Mouse (Mus musculus) urinary bladder, postnatal 36 days (tissue): ENCODE measurements around the gene Mertk.
"Not testable (repeated sequence)": the region's sequence is repeated elsewhere in the genome, so short reads cannot be mapped to it uniquely, and the experiment has no call there.

Experiments used
- DNase-seq, 2 experiments: peaks; one replicate each; pipeline ENCODE4 v3.0.0; 2022; ENCODE audit warnings: low spot score in 2 of 2, mixed read lengths in 1 of 2

Mertk gene

DNA sequence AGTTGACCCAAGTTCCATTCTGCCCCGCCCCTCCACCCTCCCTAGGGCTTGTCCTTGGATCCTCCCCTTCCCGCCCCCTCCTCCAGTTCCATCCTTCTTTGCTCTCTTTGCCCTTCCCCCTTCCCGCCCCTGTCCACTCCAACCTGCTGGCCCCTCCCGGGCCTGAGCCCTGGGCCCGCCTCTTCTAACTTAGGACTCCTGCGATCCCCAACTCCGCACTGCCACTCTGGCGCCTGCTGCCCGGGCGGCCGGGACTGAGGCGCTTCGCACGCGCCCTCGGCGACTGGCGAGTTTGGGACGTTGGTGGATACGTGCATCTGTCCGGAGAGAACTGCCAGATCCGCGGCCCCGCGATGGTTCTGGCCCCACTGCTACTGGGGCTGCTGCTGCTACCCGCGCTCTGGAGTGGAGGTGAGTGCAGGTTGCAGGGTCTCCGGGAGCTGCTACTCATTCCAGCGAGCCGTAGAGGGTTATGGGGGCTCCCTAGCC is at the start of gene Mertk:
Mertk (plus strand) TSS at position 264 of the 489 bp plus-strand sequence.
- DNase-seq, result peak; percentile 88 to 93

DNA sequence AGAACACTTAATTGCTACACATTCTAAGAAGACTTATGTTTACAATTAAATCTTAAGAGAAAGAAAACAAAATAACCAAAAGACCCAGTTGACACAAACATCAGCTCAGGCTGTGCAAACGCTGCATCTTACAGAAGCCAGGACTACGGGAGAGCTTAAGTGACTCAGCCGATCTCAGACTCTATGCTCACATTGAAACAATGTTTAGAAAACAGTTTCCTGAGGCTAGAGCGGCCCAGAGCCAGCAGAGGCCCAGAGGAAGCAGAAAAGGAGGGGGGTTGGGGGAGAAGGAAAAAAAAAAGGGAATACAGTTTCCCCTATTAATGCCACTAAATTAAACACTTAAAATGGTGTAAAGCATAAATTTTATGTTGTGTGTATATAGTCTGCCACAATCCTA is 18.1 kb upstream of the Mertk start:
- no peak for DNase-seq

DNA sequence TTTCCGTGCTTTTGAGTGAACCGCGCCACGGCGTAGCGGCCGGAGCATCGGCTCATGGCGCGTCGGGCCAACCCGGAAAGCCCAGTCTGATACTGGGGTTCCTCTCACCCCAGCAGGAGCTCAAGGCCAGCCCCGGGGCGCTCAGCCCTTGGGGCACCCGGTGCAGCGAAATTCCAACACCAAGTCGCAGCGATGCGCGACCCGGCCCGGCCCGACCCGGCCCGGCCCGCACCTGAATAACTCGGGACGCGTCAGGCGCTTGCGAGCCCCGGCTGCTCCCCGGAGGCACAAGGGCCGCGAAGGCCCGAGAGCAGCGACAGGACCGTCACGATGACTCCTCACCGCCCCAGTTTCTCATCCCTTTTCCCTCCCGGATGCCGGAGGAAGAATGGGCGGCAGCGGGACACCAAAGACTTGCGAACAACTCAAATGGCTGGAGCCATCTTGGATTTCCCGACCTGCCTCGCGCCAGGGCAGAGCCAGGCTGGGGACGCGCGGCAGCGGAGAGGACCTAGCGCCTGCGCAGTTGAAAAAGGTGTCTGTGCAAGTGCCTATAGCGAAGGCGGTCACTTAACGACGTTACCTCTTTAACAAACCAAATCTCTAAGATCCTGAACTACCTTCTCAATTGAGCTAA is 11.7 kb upstream of the Mertk start, which contains the start of gene Anapc1:
Anapc1 (minus strand) TSS at position 471 of the 637 bp plus-strand sequence.
- peak; percentile 80 to 87 for DNase-seq

DNA sequence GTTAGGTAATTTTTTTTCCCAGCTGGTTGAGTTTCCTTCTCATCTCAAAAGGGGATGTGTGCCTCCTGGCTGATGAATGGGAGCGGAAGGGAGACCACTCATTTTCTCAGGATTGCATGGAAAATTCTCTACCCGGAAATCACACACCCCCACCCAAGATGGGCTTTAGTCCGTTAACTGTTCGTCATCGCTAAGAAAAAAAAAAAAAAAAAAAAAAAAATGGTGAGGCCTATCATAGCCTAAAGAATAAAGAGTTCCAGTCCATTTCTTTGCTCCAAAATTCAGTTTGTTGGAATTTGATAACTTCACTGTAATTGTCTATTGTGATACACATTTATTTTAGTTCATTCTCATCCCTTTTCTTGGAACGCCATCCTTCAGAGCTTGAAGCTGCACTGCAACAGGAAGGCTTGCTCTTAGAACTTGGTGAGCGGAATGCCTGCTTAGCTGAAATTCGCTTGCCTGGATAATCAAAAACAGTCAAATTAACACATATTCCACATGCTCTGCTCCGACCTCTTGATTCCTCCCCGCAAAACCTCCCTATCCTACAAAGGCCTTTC is 11.1 kb upstream of the Mertk start:
- no peak for DNase-seq

DNA sequence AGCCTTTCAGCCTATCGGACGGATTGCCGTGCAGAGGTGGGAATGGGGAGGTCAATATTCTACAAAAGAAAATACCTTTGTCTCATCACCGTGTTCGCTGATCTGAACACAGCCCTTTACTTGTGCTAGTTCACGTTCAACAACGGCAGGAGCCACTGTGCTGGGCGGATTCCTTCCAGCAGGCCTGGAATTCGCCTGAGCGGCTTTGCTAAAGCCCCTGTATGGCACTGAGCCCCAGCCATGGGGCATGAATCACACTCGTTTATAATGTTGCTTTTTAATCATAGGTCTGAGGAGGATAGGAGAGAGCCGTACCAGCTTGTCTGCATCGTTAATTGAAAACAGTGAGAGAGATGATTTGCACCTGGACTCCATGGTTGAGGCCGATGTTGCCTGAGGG is 6.4 kb upstream of the Mertk start:
- DNase-seq, result no peak

DNA sequence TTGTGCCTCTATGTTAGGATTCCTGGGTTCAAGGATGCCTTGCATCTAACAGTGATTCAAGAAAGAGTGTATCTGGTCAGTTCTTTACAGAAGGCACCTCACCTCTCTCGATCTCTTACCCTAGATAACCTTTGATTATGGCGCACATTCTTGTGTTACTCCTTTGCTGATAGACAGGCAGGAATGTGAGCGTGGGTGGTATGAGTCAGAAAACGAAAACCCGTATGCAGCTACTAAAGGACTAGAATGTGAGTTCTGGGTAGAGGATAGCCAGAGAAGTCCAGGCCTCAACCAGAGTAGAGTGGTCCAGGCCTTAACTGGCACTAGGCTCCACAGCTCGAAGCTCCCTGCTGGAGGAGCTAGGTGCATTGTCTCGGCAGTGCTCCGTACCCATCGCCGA is 6.0 kb upstream of the Mertk start:
- no peak for DNase-seq

DNA sequence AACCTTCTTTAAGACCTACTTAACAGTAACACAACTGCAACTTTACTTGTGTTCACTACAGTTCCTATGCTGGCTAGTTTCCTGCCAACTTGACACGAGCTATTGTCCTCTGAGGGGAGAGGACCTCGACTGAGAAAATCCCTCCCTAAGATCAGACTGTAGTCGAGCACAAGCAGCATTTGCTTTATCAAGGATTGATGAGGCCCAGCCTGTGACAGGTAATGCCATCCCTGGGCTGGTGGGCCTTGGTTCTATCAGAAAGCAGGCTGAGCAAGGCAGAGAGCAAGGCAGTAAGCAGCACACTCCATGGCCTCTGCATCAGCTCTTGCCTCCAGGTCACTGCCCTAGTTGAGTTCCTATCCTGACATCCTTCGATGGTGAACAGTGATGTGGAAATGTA is 5.5 kb upstream of the Mertk start:
- no peak for DNase-seq

DNA sequence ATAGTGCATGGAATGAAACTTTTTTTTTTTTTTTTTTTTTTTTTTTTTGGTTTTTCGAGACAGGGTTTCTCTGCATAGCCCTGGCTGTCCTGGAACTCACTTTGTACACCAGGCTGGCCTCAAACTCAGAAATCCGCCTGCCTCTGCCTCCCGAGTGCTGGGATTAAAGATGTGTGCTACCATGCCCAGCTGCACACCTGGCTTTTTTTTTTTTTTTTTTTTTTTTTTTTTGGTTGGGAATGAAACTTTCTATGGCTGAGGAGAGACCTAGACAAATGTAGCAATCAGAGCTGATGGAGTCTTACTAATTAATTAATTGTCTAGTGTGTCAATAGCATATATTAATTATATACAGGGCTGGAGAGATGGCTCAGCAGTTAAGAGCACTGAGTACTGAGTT is 4.9 kb upstream of the Mertk start:
- DNase-seq, result not testable (repeated sequence)

DNA sequence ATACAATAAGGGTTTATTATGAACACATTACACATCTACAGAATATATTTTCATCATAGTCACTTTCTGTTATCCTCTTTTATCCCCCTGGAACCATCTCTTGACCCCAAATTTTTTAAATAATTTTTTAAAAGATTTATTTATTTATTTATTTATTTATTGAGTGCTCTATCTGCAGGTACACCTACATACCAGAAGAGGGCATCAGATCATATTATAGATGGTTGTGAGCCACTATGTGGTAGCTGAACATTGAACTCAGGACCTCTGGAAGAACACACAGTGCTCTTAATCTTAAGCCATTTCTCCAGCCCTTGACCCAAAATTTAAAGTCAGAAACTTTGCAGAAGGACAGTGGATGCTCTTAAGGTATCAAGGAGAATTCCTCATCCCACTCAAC is 4.2 kb upstream of the Mertk start:
- no peak for DNase-seq

DNA sequence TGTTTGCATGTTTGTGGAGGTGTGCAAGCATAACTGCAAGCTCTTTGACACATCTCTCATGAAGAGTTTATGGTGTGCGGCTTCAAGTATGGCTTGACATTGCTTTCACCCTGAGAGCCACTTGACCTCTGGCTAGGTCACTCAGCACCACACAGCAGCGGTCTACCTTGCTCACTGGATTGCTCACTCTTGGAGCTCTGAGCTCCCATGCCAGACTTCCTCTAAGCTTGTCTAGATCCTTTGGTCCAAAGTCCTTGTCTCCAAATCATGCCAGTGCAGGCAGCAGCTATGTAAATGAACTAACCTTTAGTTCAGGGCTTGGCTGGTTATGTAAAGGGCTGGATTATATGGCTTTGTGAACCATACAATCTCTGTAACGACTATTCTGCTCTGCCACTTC is 2.3 kb upstream of the Mertk start:
- no peak for DNase-seq

DNA sequence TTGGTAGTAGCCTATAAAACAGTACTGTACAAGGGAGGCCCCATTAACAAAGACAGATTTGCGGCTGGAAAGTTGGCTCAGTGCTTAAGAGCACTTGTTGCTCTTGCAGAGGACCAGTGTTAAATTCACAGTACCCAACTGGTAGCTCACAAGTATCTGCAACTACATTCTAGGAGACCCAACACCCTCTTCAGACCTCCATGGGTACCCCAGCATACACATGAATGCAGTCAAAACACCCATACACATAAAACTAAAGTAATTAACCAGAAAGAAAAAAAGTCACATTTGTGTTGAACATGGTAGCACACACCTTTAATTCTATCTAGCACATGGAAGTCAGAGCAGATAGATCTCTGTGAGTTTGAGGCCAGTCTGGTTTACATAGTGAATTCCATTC is 1.7 kb upstream of the Mertk start:
- no peak for DNase-seq

DNA sequence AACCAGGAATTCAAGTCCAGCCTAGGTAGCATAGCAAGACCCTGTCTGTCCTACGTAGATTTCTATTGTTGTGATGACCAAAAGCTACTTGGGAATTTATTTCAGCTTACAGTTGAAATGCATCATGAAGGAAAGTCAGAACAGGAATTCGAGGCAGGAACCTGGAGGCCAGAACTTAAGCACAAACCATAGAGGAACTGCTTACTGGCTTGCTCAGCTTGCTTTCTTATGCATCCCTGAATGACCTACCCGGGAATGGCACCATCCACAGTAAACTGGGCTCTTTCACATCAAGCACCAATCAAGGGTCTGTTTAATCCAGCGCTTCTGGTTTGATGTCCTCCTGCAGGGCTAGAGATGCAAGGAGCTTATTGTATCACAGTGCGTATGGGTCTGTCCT is 1.2 kb upstream of the Mertk start:
- DNase-seq, result no peak

DNA sequence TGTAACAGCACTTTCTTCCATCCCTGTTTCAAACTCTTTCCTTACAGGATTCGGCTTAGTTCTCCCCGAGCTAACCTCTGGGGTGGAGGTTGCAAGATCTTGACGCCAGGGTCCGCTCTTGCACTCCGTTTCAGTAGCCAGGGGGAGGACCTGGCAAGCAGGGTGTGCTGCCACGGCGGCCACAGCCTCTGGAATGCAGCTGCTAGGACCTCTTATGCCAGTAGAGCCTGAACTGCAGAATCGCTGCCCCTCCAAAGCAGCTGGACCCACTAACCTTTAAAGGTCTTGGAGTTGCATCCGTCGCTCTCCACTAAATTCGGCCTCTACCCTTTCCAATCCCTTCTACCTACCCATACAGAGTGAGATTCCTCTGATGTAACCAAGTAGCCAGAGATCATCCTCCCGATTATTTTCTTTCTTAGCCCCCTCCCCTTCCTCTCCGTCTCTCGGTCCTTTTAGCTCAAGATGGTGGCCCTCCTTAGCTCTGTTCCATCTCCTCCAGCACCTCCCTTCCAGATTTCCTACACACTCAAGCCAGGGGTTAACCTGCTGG is 540 bp upstream of the Mertk start:
- DNase-seq, result peak; percentile 75 to 88

DNA sequence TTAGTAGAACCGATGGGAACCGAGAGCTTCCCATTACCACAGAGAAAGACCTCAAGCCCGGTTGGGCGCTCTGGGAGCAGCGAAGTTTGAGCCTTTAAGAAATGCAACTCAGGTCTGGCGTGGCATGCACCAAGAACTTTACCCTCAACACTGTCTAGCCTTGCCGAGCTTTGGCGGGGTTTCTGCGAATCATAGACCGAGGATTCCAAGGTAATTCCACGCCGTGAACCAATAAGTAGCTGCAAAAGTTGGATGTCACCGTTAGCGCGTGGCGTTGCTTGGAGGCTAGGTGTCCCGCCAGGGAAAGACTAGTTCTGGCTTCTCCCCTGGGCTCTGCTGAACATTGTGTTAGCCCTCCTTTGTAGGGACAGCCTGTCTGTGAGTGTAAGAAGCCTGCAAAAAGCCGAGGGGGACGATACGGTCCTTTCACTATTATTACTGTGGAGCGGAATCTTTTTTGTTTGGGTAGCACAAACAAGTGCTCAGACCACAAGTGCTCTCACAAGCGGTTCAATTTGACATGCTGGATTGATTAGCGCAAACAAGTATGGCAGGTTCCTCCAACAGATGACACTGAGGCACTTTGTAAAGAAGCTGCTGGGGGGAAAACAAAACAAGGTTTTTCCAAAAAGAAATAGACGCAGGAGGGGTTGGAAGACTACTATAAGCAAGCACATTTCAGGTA is 587 bp downstream of the Mertk start:
- DNase-seq, result peak in 1 of 2 experiments; percentile 49

DNA sequence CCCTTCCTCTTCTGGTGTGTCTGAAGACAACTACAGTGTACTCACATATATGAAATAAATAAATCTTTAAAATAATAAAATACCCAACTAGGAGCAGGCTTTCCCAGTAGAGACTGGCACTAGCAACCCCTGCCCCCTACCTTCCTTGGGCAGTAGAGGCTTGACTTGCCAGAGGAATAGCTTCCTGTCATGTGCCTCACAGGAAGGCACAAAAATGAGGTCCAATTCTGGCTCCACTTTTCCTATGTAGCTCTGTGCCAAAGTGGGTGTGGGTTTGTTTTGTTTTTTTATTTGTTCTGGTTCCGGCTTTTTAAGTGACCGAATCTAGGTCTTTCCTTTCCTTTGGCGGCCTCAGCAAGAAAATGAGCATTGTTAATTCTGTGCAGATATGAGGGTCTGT is 5.7 kb downstream of the Mertk start:
- no peak for DNase-seq

DNA sequence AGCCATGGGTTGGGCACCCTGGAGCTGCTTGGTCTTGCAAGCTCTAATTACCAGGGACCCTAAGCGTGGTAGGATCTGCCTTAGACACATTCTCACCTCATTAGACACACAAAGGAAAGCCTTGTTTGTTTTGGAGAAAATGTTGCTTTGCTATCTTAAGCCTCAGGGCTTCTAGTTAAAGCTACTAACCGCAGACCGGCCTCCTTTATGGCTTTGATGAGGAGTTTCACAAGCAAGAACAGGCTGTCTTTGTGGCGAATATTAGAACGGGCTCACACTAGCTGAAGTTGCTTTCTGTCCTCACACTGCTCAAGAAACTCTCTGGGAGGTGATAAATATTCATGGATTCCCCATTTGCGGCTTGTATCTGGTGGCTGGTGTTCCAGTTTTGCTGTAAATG is 10.5 kb downstream of the Mertk start:
- no peak for DNase-seq

DNA sequence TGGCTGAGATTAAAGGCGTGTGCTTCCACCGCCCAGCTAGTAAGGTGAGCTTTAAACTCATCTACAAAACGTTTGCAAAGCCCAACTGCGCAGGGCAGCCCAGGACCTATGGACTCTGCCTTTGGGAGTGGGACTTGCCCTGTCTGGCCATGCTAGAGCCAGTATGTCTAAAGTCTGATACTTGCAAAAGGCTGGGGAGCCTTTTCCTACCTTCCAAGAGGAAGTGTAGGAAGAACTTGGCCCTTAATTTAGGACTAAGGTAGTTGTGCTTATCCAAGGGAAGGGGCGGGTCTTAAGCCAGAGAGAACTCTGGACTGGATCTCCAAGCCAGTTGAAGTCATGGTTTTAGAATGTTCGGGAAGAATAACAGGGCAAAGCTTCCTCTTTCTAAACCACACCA is 11.9 kb downstream of the Mertk start:
- DNase-seq, result no peak

DNA sequence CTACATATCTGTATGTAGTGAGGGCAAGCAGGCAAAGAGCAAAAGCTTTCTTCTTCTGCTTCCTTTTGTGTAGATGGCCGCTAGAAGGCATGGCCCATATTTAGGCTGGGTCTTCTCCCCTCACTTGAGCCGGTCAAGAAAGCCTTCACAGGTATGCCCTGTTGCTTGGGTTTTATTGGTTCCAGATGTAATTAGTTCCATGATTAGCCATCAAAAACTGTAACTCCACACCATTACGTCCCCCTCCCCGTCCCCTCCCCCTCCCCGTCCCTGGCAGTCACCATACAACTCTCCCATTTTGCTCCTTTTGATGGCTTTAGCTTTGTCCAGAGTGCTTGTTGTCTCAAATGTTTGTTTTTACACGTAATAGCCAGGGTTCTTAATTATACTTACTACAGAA is 14.2 kb downstream of the Mertk start:
- DNase-seq, result no peak

DNA sequence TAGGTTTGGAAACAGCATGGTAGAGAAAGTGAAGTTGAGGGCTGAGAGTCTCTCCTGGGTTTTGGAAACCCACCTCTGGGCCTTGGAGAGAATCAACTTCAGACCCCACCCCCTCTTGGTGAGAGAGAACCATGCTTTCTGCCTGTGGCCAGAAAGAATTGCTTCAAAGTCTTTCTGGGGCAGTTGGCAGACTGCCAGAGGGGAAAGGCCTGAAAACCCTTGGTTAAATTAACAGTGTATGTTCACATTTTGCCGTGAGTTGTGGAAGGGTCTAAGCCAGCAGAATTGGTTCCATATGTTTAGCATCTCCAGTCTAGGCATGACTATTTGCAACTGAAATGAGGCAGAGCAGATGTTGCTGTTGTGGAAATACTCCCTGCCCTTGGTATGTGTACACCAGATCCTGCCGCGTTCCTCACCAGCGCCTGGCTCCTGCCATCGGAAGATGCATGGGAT is 14.8 kb downstream of the Mertk start:
- peak in 1 of 2 experiments; percentile 30 for DNase-seq

DNA sequence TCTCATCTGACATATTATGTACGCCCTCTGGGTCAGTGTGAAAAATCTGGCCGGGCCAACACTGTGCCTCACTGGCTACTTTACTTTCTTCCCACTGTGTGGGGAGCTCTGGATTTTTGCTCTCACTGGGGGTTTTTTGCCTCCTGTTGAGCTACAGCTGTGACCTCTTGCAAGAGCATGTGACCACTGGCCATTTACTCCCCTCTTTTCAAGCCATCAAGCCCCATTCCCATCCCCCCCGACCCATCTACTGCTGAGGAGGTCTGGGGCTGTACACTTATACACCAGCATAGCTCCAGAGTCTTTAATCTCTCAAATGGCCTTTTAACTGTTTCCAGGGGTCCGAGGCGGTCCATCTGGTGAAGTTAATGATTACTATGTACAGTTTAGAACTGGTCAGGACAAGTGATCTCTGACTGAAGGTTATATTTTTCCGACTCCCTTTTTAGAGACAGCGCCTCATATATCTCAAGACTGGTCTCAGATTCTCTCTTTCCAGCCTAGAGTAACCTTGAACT is 16.0 kb downstream of the Mertk start:
- DNase-seq, result no peak

DNA sequence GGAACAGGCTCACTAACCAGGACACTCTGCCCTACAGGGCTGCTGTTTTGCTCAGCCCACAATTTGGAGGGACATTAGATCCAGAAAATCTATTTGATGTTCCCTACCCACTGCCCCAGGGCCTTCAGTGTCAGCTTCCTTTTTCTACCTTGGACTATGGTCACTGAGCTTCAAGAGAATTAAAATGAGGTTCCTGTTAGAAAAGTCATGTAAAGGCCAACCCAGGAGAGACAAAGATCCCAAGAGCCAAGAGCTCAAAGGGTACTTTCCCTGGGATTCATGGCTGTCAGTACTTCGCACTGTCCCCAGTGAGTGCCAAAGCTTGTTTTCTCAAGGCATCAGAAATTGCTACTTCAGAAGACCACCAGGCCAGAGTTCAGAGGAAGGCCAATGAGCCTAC is 17.2 kb downstream of the Mertk start:
- DNase-seq, result no peak

DNA sequence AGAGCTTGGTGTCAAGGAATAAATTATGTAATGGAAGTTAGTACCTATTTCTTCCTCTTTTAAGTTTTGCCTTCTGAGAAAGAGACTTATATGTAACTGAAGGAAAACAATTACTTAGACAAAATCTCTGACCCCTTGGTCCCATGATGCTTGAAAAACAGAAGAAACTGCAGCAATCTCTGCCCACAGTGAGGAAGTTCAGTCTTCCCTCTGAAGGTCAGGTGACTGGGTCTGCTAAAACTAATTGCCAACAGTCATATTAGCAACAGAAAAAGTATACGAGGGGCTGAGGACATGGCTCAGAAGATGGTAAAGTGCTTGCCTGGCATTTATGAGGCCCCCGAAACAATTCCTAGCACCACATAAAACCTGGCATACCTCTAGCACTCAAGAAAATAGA is 20.6 kb downstream of the Mertk start:
- no peak for DNase-seq
